Comparison of ENCODE assay signal across 8 mouse cellular contexts in the genomic region with DNA sequence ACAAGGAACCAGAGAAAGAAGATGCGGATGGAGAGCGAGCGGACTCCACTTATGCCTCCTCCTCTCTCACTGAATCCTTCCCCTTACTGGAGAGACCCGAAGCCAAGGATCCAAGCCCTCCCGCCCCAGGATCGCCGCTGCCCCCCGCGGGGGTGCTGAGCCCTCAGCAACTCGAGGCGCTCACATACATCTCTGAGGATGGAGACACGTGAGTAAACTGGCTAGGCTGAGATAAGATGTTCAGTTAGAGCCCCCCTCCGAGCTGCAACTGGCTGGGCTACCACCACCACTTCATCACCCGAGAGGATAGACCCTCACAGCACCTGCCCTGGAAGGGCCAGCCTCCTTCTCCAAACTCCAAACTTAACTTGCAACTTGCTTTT. TPM values are rescaled to one million over a fixed set of nuclear protein-coding genes. Genes with fewer than 3 reads are reported as not detected.
DNase-seq lines count a peak whose midpoint lies in the region; ATAC-seq and TF ChIP-seq lines count a peak whose summit lies in the region.

No protein-coding gene starts in this region.

- H3K9ac ChIP-seq in forebrain, embryonic 13.5 days, result peak overlapping the region; percentile 75
- H3K9ac ChIP-seq in liver, embryonic 14.5 days (replicated peaks), result peak overlapping the region; percentile 54

- H3K4me2 ChIP-seq in forebrain, embryonic 13.5 days, result peak overlapping the region; percentile 86
- peak overlapping the region; percentile 87 for H3K4me2 ChIP-seq in liver, embryonic 14.5 days (ENCODE audit: low read depth)

- peaks cover 24% of the 10 kb centered on the region for H3K4me1 ChIP-seq in forebrain, embryonic 13.5 days
- H3K4me1 ChIP-seq in liver, embryonic 14.5 days (replicated peaks; ENCODE audit: control insufficient read depth in 2 of 2, insufficient read depth in 2 of 2, low read length in 1 of 2), result peaks cover 0 to 13% of the 10 kb centered on the region in 2 experiments; a peak in 3 of 4 replicates

- H3K27ac ChIP-seq in gastrocnemius, adult 2 months, result peak overlapping the region; percentile 71
- H3K27ac ChIP-seq in forebrain, embryonic 13.5 days, result no peak overlapping the region
- H3K27ac ChIP-seq in liver, embryonic 14.5 days, result no peak overlapping the region

- no peak for TF ChIP-seq EP300 in liver, embryonic 14.5 days (IDR thresholded peaks at IDR 0.05; ENCODE audit: low read depth)

- H3K36me3 ChIP-seq in forebrain, embryonic 13.5 days (ENCODE audit: poor library complexity, severe bottlenecking), result no peaks in the 10 kb centered on the region
- no peaks in the 10 kb centered on the region for H3K36me3 ChIP-seq in liver, embryonic 14.5 days (replicated peaks; ENCODE audit: control insufficient read depth, insufficient read depth, low read depth)

- WGBS in forebrain, embryonic 13.5 days, result 4% methylated on average over 14 of the region's 14 CpGs
- WGBS in liver, embryonic 14.5 days (ENCODE audit: insufficient replicate concordance), result 1% methylated on average over 14 of the region's 14 CpGs

- peak overlapping the region; percentile 72 for H3K4me3 ChIP-seq in gastrocnemius, adult 2 months
- peak overlapping the region; percentile 71 for H3K4me3 ChIP-seq in forebrain, embryonic 13.5 days
- H3K4me3 ChIP-seq in liver, embryonic 14.5 days (ENCODE audit: insufficient read depth in 1 of 2, low read depth in 2 of 2, low read length in 2 of 2), result peak overlapping the region; percentile 62 to 68

- intact Hi-C loops in gastrocnemius, adult 2 months (cut with DNase I), result no loop called here

- DNase-seq in gastrocnemius, adult 2 months, result no peak
- no peak for DNase-seq in gastrocnemius, adult 8-10 months (ENCODE audit: low spot score in 2 of 2)
- peak; percentile 73 for DNase-seq in A20 (ENCODE audit: low read depth, low spot score)
- no peak for DNase-seq in liver, embryonic 14.5 days (ENCODE audit: low read depth in 3 of 3, low spot score in 3 of 3)
- no peak for DNase-seq in right cerebral cortex, postnatal 4 days
- no peak for DNase-seq in gastrocnemius, postnatal 25 days
- DNase-seq in urinary bladder, postnatal 14 days (ENCODE audit: low spot score), result no peak

- no peak; the same call in 1 of the 2 replicates for ATAC-seq in forebrain, embryonic 13.5 days
- ATAC-seq in liver, embryonic 14.5 days (ENCODE audit: insufficient read depth), result no peak

- no peak for TF ChIP-seq CTCF in gastrocnemius, adult 2 months (IDR thresholded peaks at IDR 0.05)
- no peak for TF ChIP-seq CTCF in liver, embryonic 14.5 days (IDR thresholded peaks at IDR 0.05; ENCODE audit: low read depth)

- no peaks in the 10 kb centered on the region for H3K9me3 ChIP-seq in forebrain, embryonic 13.5 days (replicated peaks)
- no peaks in the 10 kb centered on the region for H3K9me3 ChIP-seq in liver, embryonic 14.5 days (ENCODE audit: control insufficient read depth, low read length)

- peaks cover 19% of the 10 kb centered on the region for H3K27me3 ChIP-seq in forebrain, embryonic 13.5 days
- peaks cover 21% of the 10 kb centered on the region for H3K27me3 ChIP-seq in liver, embryonic 14.5 days (ENCODE audit: control insufficient read depth, insufficient read depth, low read length)

RNA-seq across cellular contexts. Expression of gene Nfkbie, which starts 0.6 kb away (rescaled TPM):
- total RNA-seq in gastrocnemius, adult 2 months (2021), result under 1 TPM; 0.36 to 0.43 TPM
- total RNA-seq in gastrocnemius, adult 8-10 months (2022), result under 1 TPM; 0.27 to 0.56 (median 0.34) TPM
- 5.1 TPM in 2 replicates for polyA plus RNA-seq in forebrain, embryonic 13.5 days (2015; fragmentation: Nextera tagmentation; extraction: Ambion mirVana)
- polyA plus RNA-seq in liver, embryonic 14.5 days (2012; rRNA removed), result 0.62 and 0.65 TPM in 2 replicates
- polyA plus RNA-seq in liver, embryonic 14.5 days (2014; fragmentation: Nextera tagmentation; extraction: Ambion mirVana), result 0.66 TPM in 2 replicates
- under 1 TPM; 0.48 to 0.69 TPM for total RNA-seq in gastrocnemius, postnatal 25 days (2021)

RNA-seq across cellular contexts. Expression of gene Tmem151b, which starts 6.6 kb away (rescaled TPM):
- not detected for total RNA-seq in gastrocnemius, adult 2 months (2021)
- total RNA-seq in gastrocnemius, adult 8-10 months (2022), result not detected
- polyA plus RNA-seq in forebrain, embryonic 13.5 days (2015; fragmentation: Nextera tagmentation; extraction: Ambion mirVana), result 23.1 and 26.2 TPM in 2 replicates
- 0.08 and 0.13 TPM in 2 replicates for polyA plus RNA-seq in liver, embryonic 14.5 days (2012; rRNA removed)
- 0.06 TPM in 1 of 2 replicates, not detected in the other for polyA plus RNA-seq in liver, embryonic 14.5 days (2014; fragmentation: Nextera tagmentation; extraction: Ambion mirVana)
- not detected for total RNA-seq in gastrocnemius, postnatal 25 days (2021)

RNA-seq across cellular contexts. Expression of gene Slc35b2, which starts 7.6 kb away (rescaled TPM):
- total RNA-seq in gastrocnemius, adult 2 months (2021), result 10 to 100 TPM; 16.0 to 17.3 TPM
- 10 to 100 TPM; 17.2 to 22.9 (median 19.8) TPM for total RNA-seq in gastrocnemius, adult 8-10 months (2022)
- polyA plus RNA-seq in forebrain, embryonic 13.5 days (2015; fragmentation: Nextera tagmentation; extraction: Ambion mirVana), result 89.1 and 107 TPM in 2 replicates
- 27.6 and 29.9 TPM in 2 replicates for polyA plus RNA-seq in liver, embryonic 14.5 days (2012; rRNA removed)
- 44.8 and 46.4 TPM in 2 replicates for polyA plus RNA-seq in liver, embryonic 14.5 days (2014; fragmentation: Nextera tagmentation; extraction: Ambion mirVana)
- total RNA-seq in gastrocnemius, postnatal 25 days (2021), result 10 to 100 TPM; 17.5 to 21.5 TPM

RNA-seq across cellular contexts. Expression of gene Hsp90ab1, which starts 17.0 kb away (rescaled TPM):
- 1,000 to 10,000 TPM; 1,106 to 1,162 TPM for total RNA-seq in gastrocnemius, adult 2 months (2021)
- 1,000 to 10,000 TPM; 1,140 to 1,362 (median 1,203) TPM for total RNA-seq in gastrocnemius, adult 8-10 months (2022)
- polyA plus RNA-seq in forebrain, embryonic 13.5 days (2015; fragmentation: Nextera tagmentation; extraction: Ambion mirVana), result 1,763 and 1,849 TPM in 2 replicates
- polyA plus RNA-seq in liver, embryonic 14.5 days (2012; rRNA removed), result 287 and 369 TPM in 2 replicates
- 531 and 582 TPM in 2 replicates for polyA plus RNA-seq in liver, embryonic 14.5 days (2014; fragmentation: Nextera tagmentation; extraction: Ambion mirVana)
- total RNA-seq in gastrocnemius, postnatal 25 days (2021), result 100 to 1,000 TPM; 839 to 859 TPM

RNA-seq across cellular contexts. Expression of gene Tcte1, which starts 32.9 kb away (rescaled TPM):
- not detected for total RNA-seq in gastrocnemius, adult 2 months (2021)
- total RNA-seq in gastrocnemius, adult 8-10 months (2022), result not detected
- 2.1 and 3.1 TPM in 2 replicates for polyA plus RNA-seq in forebrain, embryonic 13.5 days (2015; fragmentation: Nextera tagmentation; extraction: Ambion mirVana)
- polyA plus RNA-seq in liver, embryonic 14.5 days (2012; rRNA removed), result not detected in 2 replicates
- polyA plus RNA-seq in liver, embryonic 14.5 days (2014; fragmentation: Nextera tagmentation; extraction: Ambion mirVana), result not detected in 2 replicates
- not detected for total RNA-seq in gastrocnemius, postnatal 25 days (2021)
